Mouse (Mus musculus) ES-E14 (cell line): ENCODE measurements at regions not wholly inside any gene's neighbourhood (a gene's known extent, or its start where the extent isn't known, plus 50 kb on each side); places are given as distances from the start of the nearest gene placed in this dataset.

Experiments used
- DNase-seq: peaks from one replicate; pipeline ENCODE4 v3.0.0-alpha.2; 2013; ENCODE audit warnings: low read depth, low spot score
- H3K27ac ChIP-seq: 2 replicates; pipeline ENCODE4 v1.5.1; 2012; ENCODE audit warnings: low read depth, mild to moderate bottlenecking, low read length, moderate library complexity, mixed read lengths; ENCODE audit not compliant: poor library complexity, insufficient read depth, severe bottlenecking
- H3K36me3 ChIP-seq: 2 replicates; pipeline ENCODE4 v1.6.1; 2012; ENCODE audit warnings: mild to moderate bottlenecking, low read length, moderate library complexity, mixed read lengths; ENCODE audit not compliant: control insufficient read depth, poor library complexity, insufficient read depth, severe bottlenecking
- H3K4me1 ChIP-seq, 2 experiments: fragments of 150-350 bp in 1 of 2; sonication (generic) in 1 of 2; 2 replicates each; pipeline ENCODE4 v1.6.1; 2012; ENCODE audit warnings: low read length in 2 of 2, mild to moderate bottlenecking in 1 of 2, mixed read lengths in 1 of 2; ENCODE audit not compliant: control insufficient read depth in 2 of 2, insufficient read depth in 2 of 2, poor library complexity in 1 of 2
- H3K4me3 ChIP-seq, 2 experiments: fragments of 150-350 bp in 1 of 2; sonication (generic) in 1 of 2; 2 replicates each; pipeline ENCODE4 v1.5.1; 2012; ENCODE audit warnings: low read length in 2 of 2, low read depth in 1 of 2, mild to moderate bottlenecking in 1 of 2, mixed read lengths in 1 of 2; ENCODE audit not compliant: insufficient read depth in 1 of 2, poor library complexity in 1 of 2, severe bottlenecking in 1 of 2
- H3K9ac ChIP-seq: 2 replicates; pipeline ENCODE4 v1.6.1; 2012; ENCODE audit warnings: low read depth, mild to moderate bottlenecking, low read length, mixed read lengths; ENCODE audit not compliant: poor library complexity, insufficient read depth, severe bottlenecking
- H3K9me3 ChIP-seq: fragments of 150-350 bp; sonication (generic); 2 replicates; pipeline ENCODE4 v1.6.1; 2012; ENCODE audit warnings: low read depth, mild to moderate bottlenecking, low read length; ENCODE audit not compliant: control insufficient read depth, insufficient read depth
- CHD2 ChIP-seq: IDR thresholded peaks from 2 replicates; pipeline ENCODE4 v1.6.1; 2014; ENCODE audit warnings: mild to moderate bottlenecking, low read depth, low read length, inconsistent platforms
- HCFC1 ChIP-seq: IDR thresholded peaks from 2 replicates; pipeline ENCODE4 v1.6.1; 2012; ENCODE audit warnings: low read length, inconsistent platforms, borderline replicate concordance; ENCODE audit not compliant: insufficient read depth
- MAFK ChIP-seq: IDR thresholded peaks from 2 replicates; pipeline ENCODE4 v1.6.1; 2014; ENCODE audit warnings: mild to moderate bottlenecking, low read depth, low read length, inconsistent platforms; ENCODE audit not compliant: insufficient read depth
- ZC3H11A ChIP-seq: IDR thresholded peaks from 2 replicates; pipeline ENCODE4 v1.6.1; 2012; ENCODE audit warnings: low read depth, mild to moderate bottlenecking, inconsistent platforms, low read length, borderline replicate concordance
- ZNF384 ChIP-seq: IDR thresholded peaks from 2 replicates; pipeline ENCODE4 v1.6.1; 2012; ENCODE audit warnings: low read depth, low read length, inconsistent platforms
- in situ Hi-C, 2 experiments: fragments of 600-800 bp; cut with MboI; formaldehyde crosslinking; loops; one replicate each; pipeline ENCODE4 v1.15.1; 2025; ENCODE audit warnings: low sequenced_read_pairs in 2 of 2, inconsistent platforms in 1 of 2; ENCODE audit not compliant: unreplicated experiment in 2 of 2

- no peak overlapping the region for H3K27ac ChIP-seq
- no peak for DNase-seq
Observed at GRCm38 (mm10) chr3:34456488-34457433, 193.4 kb upstream of the Sox2 start.

GRCm38 (mm10) chr3:34454026-34454624 lies 196.1 kb upstream of the Sox2 start:
- in situ Hi-C loops: no loop called here
- TF ChIP-seq ZNF384 (no peak), MAFK (no peak), HCFC1 (no peak), CHD2 (no peak), ZC3H11A (no peak)
- H3K4me1 ChIP-seq: no peaks in the 10 kb centered on the region
- DNase-seq: no peak
- H3K4me3 ChIP-seq: no peak overlapping the region
- H3K36me3 ChIP-seq: no peaks in the 10 kb centered on the region
- H3K9ac ChIP-seq: no peak overlapping the region
- no peaks in the 10 kb centered on the region for H3K9me3 ChIP-seq
- H3K27ac ChIP-seq: no peak overlapping the region

More at GRCm38 (mm10) chr3:34456488-34457433, 193.4 kb upstream of the Sox2 start:
- Histone ChIP-seq H3K4me1 (no peaks in the 10 kb centered on the region), H3K4me3 (no peak overlapping the region), H3K36me3 (no peaks in the 10 kb centered on the region), H3K9ac (no peak overlapping the region), H3K9me3 (no peaks in the 10 kb centered on the region)
- in situ Hi-C loops: no loop called here
- no peak for TF ChIP-seq CHD2
- TF ChIP-seq MAFK: no peak
- TF ChIP-seq ZC3H11A: no peak
- TF ChIP-seq HCFC1: no peak
- no peak for TF ChIP-seq ZNF384

GRCm38 (mm10) chr3:34445354-34445753 lies 204.9 kb upstream of the Sox2 start:
- Histone ChIP-seq H3K4me1 (peaks cover 0 to 11% of the 10 kb centered on the region in 2 experiments; a peak in 2 of 4 replicates), H3K9me3 (no peaks in the 10 kb centered on the region), H3K36me3 (no peaks in the 10 kb centered on the region), H3K9ac (no peak overlapping the region), H3K27ac (no peak overlapping the region), H3K4me3 (no peak overlapping the region)
- no peak for DNase-seq
- in situ Hi-C loops: no loop called here
- TF ChIP-seq HCFC1 (no peak), CHD2 (no peak), MAFK (no peak), ZC3H11A (no peak), ZNF384 (no peak)

GRCm38 (mm10) chr3:34444802-34445201 lies 205.4 kb upstream of the Sox2 start:
- in situ Hi-C loops: no loop called here
- Histone ChIP-seq H3K4me1 (peaks cover 0 to 11% of the 10 kb centered on the region in 2 experiments; a peak in 2 of 4 replicates), H3K36me3 (no peaks in the 10 kb centered on the region), H3K9ac (no peak overlapping the region), H3K9me3 (no peaks in the 10 kb centered on the region), H3K27ac (no peak overlapping the region), H3K4me3 (no peak overlapping the region)
- no peak for TF ChIP-seq CHD2
- DNase-seq: no peak
